Mouse (Mus musculus) heart, postnatal 25 days (tissue): ENCODE measurements around the gene Cenpn. TPM values are rescaled to one million over a fixed set of nuclear protein-coding genes. Genes with fewer than 3 reads are reported as not detected.

Source experiments
- DNase-seq: peaks from one replicate; pipeline ENCODE4 v3.0.0; 2022; ENCODE audit warnings: low spot score
- intact Hi-C: fragments of 180-260 bp; cut with DNase I; formaldehyde crosslinking; loops from one replicate; pipeline ENCODE4 v1.15.1; 2025
- total RNA-seq, 2 experiments: library from RNA; stranded (reverse); gene quantifications; 2 replicates each; pipeline ENCODE4 v1.2.3; 2021

Cenpn gene
- total RNA-seq, 2 experiments from 2014 or later, result 0.88 to 0.92 TPM

DNA sequence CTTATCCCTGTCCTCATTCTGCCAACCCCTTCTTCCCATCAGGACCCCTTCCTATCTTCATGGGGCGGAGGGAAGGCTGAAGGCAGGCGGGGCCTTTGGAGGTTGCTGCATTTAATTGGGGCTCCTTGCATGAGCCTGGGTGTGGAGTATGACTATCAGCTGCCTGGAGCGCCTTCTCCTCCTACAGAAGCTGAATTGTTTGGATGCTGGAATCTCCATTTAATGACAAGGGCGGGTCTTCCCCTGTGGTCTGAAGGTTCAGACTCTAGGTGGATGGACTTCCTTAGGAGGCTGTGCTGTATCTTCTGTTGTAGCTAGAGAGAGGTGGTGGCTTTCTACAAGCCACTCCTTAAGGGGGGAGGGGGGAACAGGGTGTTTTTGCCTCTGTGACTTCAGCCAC is 13.4 kb downstream of the Cenpn start:
- DNase-seq, result no peak
- intact Hi-C loops, result no loop called here

GRCm38 (mm10) chr8:116935506-116935905 is 14.0 kb downstream of the Cenpn start:
- no peak for DNase-seq
- intact Hi-C loops, result no loop called here

- intact Hi-C loops, result loop anchor here (1.0 to 2.0 kb wide), 2 partner anchors 20 to 38 kb away; no protein-coding TSS in a partner anchor
- no peak for DNase-seq
These were observed 20.9 kb downstream of the Cenpn start for GRCm38 (mm10) chr8:116942284-116943058.

GRCm38 (mm10) chr8:116943161-116943554 is 21.6 kb downstream of the Cenpn start, which contains the start of gene Atmin:
Gene Atmin, plus strand, starts transcription at chr8:116943393.
- intact Hi-C loops, result loop anchor here (1.0 to 2.0 kb wide), 2 partner anchors 20 to 37 kb away; no protein-coding TSS in a partner anchor
- peak; percentile 70 for DNase-seq

DNA sequence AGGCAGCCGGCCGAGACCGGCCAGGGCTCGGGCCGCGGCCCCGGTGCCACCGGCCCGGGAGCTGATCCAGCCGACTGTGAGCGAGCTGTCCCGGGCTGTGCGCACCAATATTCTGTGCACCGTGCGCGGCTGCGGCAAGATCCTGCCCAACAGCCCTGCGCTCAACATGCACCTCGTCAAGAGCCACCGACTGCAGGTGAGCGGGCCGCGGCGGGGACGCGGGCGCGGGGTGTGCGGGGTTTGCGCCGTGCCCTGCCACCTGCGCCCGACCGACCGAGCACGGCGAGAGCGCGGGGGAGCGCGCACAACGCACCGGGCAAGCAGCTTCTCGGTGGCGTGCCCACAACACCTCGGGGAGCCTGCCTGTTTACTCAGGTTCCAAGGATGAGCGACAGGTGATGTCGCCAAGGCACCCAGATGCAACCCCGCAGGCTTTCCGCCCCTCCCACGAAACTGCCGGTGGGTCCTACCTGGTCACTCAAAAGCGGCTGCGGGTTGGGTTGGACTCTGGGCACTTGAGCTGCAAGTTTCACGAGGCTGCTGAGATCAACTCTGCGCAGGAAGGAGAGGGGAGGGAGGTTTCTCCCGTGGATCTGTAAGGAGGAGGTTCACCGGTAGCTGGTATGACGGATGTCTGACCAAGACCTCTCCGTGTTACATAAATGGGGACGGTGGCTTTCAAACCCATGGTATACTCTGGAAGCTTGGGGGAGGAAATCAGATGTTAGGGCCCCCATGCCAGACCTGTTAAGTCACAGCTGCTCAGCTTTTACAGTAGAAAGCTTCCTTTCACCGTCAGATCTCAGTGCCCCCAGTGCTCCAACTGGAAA is 22.2 kb downstream of the Cenpn start:
- intact Hi-C loops, result loop anchor here (1.0 to 2.0 kb wide), 2 partner anchors 21 to 37 kb away; no protein-coding TSS in a partner anchor
- DNase-seq, result no peak

GRCm38 (mm10) chr8:116944385-116944696 is 22.8 kb downstream of the Cenpn start:
- no peak for DNase-seq
- intact Hi-C loops, result no loop called here

DNA sequence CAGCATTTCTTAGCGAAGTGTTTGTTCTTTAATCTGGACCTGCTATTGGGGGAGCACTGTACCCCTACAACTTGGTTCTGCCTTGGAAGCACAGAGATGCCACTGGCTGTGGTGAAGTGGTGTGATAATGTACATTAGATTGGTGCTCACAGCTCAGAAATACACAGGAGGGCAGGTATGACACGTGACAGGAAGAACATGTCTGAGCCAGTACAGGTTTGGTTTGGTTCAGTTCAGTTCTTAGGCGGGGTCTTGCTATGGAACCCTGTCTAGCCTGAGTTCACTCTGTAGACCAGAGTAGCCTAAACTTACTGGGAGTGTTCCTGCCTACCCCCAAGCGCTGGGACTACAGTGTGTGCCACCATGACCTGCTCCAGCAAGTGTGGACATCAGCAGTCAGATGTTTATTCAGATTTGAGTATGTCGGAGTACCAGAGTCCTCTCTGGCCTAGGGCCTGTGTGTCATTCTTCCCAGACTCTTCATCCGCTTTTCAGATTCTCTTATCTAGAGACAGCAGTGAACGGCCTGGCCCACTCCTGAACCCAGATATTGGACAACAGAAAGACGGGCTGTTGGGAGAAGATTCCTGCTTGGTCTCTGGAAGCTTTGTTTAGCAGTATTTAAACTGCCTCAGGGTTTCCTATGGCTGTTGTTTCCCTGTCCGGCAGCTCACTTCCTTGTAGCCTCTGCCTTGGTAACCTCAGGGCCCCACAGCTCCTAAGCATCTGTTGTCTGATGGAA is 23.8 kb downstream of the Cenpn start:
- DNase-seq, result no peak
- intact Hi-C loops, result no loop called here

GRCm38 (mm10) chr8:116946268-116946838 is 24.8 kb downstream of the Cenpn start:
- peak; percentile 27 for DNase-seq
- intact Hi-C loops, result no loop called here

- no peak for DNase-seq
- intact Hi-C loops, result no loop called here
These were observed 25.3 kb downstream of the Cenpn start for GRCm38 (mm10) chr8:116946851-116947250.

DNA sequence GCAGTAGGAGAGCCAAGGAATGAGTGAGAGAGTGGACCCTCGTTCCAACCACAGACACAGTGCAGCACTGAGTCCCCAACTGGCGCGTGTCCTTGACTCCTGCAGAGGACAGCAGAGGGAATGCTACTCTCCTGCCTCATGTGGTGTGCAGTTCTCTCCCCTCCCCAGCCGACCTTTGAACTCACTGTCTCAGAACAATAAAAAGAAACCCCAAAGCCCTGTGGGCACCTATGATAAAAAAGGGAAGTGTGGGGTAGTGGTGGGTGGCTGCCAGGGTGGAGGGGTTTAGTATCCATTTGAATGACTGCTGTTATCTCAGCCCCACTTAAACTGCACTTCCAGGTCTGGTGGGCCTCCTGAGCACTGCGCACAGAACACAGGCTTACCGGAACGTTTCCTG is 26.1 kb downstream of the Cenpn start:
- DNase-seq, result no peak
- intact Hi-C loops, result no loop called here

- intact Hi-C loops, result no loop called here
- no peak for DNase-seq
These were observed 29.8 kb downstream of the Cenpn start for GRCm38 (mm10) chr8:116951369-116951768.

- intact Hi-C loops, result no loop called here
- DNase-seq, result no peak
These were observed 30.2 kb downstream of the Cenpn start for GRCm38 (mm10) chr8:116951778-116952177.

DNA sequence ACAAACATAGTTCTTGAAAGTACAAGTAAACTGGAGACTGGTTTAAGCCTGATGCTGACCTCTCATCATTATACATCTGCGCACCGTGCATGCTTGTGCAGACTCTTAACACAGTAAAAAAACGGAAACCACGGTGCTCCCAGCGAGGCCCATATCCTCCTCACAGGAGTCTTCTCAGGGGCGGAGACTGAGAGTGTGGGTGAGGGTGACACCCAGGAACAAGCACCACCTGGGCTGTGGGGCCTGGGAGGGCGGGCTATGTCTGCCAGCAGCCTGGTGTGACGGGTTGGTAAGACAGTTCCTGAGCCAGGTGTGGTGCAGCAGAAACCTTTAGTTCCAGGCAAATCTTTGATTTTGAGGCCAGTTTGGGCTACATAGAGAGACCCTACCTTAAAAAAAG is 30.9 kb downstream of the Cenpn start:
- intact Hi-C loops, result no loop called here
- no peak for DNase-seq

GRCm38 (mm10) chr8:116954415-116954814 is 32.9 kb downstream of the Cenpn start:
- intact Hi-C loops, result no loop called here

DNA sequence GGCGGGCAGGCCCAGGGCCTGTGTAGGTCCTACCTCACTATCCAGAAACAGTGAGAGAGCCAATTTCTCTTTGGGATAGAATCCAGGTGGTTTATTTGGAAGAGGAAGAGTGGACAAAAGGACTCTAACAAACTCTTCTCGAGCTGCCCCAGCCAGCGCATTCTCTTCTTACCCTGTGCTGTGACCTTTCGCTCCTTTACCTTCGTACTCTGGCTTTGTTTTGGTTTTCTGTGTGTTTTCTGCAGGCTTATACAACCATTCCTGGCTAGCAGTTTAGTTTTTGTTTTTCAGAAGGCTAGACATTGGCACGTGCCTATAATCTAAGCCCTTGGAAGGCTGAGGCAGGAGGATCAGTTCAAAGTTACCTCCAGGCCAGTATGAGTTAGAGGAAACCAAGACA is 48.0 kb downstream of the Cenpn start:
- intact Hi-C loops, result no loop called here
- DNase-seq, result no peak

More at GRCm38 (mm10) chr8:116954415-116954814, 32.9 kb downstream of the Cenpn start:
- DNase-seq, result no peak

- DNase-seq, result no peak
- intact Hi-C loops, result no loop called here
These were observed 53.5 kb downstream of the Cenpn start for GRCm38 (mm10) chr8:116975066-116975465.

DNA sequence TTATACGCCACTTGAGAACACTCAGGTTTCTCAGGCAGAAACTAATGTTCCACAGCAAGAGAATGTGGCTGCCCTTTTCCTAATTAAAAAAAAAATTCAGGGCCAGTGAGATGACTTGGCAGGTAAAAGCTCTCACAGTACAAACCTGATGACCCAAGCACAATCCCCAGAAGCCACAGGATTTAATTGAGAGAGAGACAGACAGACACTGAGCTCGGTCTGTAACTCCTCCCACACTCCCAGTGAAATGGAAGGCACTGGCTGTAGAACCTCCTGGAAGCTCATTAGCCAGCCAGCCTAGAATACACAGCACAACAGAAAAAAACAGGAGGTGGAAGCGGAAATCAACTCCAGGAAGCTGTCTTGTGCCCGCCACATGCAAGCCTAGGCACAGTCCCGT is 54.1 kb downstream of the Cenpn start:
- DNase-seq, result no peak
- intact Hi-C loops, result no loop called here

GRCm38 (mm10) chr8:116978052-116978451 is 56.5 kb downstream of the Cenpn start:
- DNase-seq, result no peak
- intact Hi-C loops, result no loop called here

DNA sequence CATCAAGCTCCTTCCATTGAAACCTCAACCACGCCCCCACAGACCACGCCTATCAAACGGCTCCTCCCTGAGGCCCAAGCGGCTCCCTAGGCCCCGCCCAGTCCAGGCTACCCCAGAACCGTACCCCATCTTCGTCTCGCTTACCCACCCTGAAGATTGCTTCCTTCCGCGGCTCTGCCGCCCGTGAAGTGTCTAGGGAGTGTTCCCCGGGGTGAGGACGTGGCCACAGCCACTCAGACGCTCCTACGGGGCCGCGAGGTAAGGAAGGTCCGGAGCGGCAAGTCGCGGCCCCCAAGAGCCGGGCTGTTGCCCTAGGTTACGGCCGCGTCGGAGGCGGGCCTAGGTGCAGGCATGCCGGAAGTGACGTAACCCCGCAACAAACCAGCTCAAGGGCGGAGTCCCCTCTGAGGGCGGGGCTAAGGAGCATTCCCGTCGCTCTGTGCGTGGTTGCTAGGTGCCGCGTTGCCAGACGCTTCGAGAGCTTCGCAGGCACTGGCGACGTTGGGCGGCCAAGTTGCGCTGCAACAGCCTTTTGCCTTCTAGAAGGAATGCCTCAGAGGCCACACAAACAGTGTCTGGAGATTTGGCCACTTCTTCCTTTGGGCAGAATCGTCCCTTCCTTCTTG is 57.2 kb downstream of the Cenpn start, which contains the start of gene 1700030J22Rik:
1700030J22Rik (minus strand) TSS at position 329 of the 626 bp plus-strand sequence.
- DNase-seq, result peak; percentile 97
- intact Hi-C loops, result no loop called here
